Mouse (Mus musculus) left cerebral cortex, adult 2 months (tissue): ENCODE measurements around the gene Nupl1. TPM values are rescaled to one million over a fixed set of nuclear protein-coding genes. Genes with fewer than 3 reads are reported as not detected.

ENCODE experiments used
- DNase-seq, 2 experiments: peaks; one replicate each; pipeline ENCODE4 v3.0.0; 2021 to 2022; ENCODE audit warnings: low spot score in 2 of 2, mixed read lengths in 1 of 2; ENCODE audit errors: extremely low spot score in 1 of 2
- H3K27ac ChIP-seq: fragments of 200-600 bp; 2 replicates; pipeline ENCODE4 v1.8.1; 2022
- H3K4me3 ChIP-seq: fragments of 200-600 bp; 2 replicates; pipeline ENCODE4 v1.8.1; 2022
- CTCF ChIP-seq: fragments of 200-600 bp; IDR thresholded peaks from 2 replicates; pipeline ENCODE4 v1.8.1; 2022; ENCODE audit warnings: antibody characterized with exemption, mild to moderate bottlenecking, moderate library complexity
- intact Hi-C: fragments of 180-260 bp; cut with DNase I; formaldehyde crosslinking; loops from one replicate; pipeline ENCODE4 v1.15.1; 2025
- total RNA-seq, 2 experiments: library from RNA; stranded (reverse); gene quantifications; 2 replicates each; pipeline ENCODE4 v1.2.3; 2021

Nupl1 gene
- total RNA-seq, 2 experiments from 2014 or later = not detected

DNA sequence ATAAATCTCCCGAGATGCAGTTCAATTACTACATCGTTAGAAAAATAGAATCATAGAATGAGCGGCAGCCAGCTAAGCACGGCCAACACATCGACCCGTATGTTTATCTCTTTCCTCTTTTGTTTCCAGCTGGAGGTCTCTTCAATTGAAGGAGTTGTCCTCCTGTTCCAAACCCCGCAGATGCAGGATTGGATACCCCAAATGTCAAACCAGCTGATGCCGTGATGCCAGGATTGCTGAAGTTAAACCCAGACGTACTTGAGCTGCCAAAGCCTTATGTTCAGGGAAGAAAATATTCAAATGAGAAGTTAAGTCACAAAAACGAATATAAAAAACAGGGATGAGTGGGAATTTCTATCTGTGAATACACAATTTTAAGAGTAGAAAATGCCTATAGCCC lies 31.3 kb downstream of the Nupl1 start:
- TF ChIP-seq CTCF = no peak
- H3K27ac ChIP-seq = no peak overlapping the region
- intact Hi-C loops = no loop called here

DNA sequence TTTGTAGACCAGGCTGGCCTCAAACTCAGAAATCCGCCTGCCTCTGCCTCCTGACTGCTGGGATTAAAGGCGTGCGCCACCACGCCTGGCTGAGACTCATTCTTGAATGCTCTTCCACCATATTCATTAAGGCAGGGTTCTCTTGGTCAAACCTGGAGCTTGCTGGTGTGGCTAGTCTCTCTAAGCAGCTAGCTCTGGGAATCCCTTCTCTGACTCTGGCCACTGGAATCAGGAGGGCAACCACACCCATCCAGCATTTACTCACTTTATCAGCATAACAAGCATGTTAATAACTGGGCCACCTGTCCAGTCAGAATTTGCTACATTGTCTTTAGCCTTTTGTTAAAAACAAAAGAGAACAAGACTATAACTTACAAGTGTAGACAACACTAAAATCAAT lies 33.6 kb downstream of the Nupl1 start:
- intact Hi-C loops = no loop called here
- DNase-seq = no peak
- no peak overlapping the region for H3K27ac ChIP-seq
- TF ChIP-seq CTCF = no peak
- no peak overlapping the region for H3K4me3 ChIP-seq

More for the DNA sequence above, 31.3 kb downstream of the Nupl1 start:
- no peak overlapping the region for H3K4me3 ChIP-seq
- no peak for DNase-seq

DNA sequence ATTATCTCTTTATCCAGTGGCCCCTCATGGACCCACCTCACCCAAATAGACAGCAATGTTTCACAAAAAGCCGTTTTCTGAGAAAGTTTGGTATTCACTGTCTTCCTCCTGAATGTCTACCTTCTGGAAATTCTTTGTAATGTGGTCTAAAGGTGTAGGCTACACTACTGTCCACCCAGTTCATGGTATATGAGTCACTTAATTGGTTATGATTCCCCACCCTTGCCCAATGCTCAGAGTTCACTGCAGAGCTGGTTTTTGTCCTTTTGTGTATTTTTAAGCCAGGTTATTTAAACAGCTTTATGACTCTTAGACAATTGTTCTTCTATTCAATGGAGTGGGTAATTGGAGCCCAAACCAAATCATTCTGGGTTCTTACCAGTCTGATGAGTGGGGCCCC lies 35.1 kb downstream of the Nupl1 start:
- DNase-seq = no peak
- intact Hi-C loops = no loop called here
- H3K4me3 ChIP-seq = no peak overlapping the region
- no peak for TF ChIP-seq CTCF
- H3K27ac ChIP-seq = no peak overlapping the region

DNA sequence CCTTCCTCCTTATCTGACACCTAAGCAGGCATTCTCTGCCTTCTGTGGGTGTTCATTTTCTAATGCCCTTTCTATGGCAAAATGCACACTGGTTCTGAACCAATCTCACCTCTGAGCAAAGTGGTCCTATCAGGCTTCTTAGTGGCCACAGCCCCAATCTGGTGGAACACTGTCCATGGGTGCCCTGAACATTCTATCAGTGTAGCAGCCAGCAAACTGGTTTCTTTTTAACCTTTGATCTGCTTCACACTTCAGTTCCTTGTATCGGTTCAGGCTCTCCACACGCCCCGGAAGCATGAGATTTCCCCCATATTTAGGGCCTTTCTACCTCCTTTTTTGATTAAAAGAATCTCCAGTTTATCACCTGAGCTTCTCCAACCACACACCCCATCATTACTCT lies 36.2 kb downstream of the Nupl1 start:
- no peak for DNase-seq
- Histone ChIP-seq H3K27ac (no peak overlapping the region), H3K4me3 (no peak overlapping the region)
- TF ChIP-seq CTCF = no peak
- intact Hi-C loops = no loop called here

DNA sequence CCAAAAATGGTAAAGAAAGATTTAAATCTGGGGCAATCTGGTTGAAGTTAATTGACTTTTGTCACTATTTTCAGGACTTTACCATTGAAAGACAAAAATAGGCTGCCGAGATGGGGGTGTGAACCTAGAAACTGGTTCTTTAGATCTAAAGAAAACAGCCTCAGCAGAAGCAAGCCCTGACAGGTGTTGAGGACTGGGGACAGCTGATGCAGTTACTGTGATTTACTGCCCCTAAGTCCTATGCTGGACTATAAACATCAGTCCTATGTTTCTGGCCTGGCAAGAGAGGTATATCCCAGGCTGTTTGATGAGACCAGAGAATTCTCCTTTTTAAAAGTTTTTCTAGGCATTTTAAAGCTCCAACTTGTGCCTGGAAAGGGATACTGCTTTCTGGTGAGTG lies 37.2 kb downstream of the Nupl1 start:
- no peak overlapping the region for H3K4me3 ChIP-seq
- intact Hi-C loops = no loop called here

DNA sequence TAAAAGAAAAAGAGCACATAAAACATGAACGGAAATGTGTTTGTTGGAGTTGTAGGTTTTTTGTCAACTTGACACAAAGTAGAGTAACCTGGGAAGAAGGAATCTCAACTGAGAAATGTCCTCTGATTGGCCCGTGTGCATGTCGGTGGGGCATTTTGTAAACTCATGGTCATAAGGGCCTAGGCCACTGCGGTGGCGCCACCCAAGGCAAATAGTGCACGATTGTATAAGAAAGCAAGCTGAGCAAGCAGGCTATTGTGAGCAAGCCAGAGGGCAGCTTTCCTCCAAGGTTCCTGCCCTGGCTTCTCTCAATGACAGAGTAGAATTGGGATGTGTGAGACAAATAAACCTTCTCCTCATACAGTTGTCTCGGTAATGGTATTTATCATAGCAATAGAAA lies 42.1 kb downstream of the Nupl1 start:
- Histone ChIP-seq H3K27ac (no peak overlapping the region), H3K4me3 (no peak overlapping the region)
- no peak for TF ChIP-seq CTCF
- DNase-seq = no peak
- intact Hi-C loops = no loop called here

More for the DNA sequence above, 37.2 kb downstream of the Nupl1 start:
- TF ChIP-seq CTCF = no peak
- no peak for DNase-seq
- no peak overlapping the region for H3K27ac ChIP-seq

DNA sequence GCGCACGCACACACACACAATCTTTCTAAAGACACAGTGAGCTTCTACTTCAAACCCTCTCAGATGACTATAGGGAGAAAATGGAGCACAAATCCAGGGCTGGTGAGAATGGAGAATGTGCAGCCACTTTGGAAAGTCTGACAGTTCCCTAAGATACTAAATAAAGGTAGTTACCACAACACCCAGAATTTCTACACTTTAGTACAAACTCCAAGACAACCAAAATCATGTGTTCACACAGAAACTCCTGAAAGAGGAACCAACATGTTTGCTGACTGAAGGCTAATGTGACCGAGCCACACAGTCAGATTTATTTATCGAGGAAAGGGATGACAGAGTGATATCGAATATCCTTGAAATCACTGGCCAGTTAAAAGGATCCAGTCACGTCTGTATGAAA lies 46.2 kb downstream of the Nupl1 start:
- TF ChIP-seq CTCF = no peak
- H3K4me3 ChIP-seq = no peak overlapping the region
- no peak overlapping the region for H3K27ac ChIP-seq
- intact Hi-C loops = no loop called here
- DNase-seq = no peak

DNA sequence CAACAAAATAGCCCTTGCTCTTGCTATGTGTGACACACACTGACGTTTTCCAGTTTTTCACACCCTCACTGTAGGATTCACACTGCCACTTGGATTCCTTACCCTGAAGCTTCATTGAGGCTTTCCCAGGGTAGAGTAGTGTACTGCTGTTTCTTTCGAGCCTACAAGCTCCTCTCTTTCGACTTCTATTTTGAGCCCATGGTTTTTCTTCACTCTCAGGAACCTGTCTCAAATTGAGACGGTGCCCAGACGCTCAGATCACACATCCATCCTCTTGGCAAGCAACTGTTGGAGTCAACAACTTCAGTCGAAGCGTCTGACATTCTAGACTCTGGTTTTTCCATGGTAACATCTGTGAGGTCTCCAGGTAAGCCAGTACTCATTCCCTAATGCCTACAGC lies 54.3 kb downstream of the Nupl1 start, which contains the start of gene Atp8a2:
Atp8a2 (minus strand) TSS at position 296 of the 400 bp plus-strand sequence.
- Histone ChIP-seq H3K4me3 (no peak within 1 kb of the TSS), H3K27ac (no peak within 1 kb of the TSS)
- no peak for TF ChIP-seq CTCF
- intact Hi-C loops = no loop called here
- DNase-seq = no peak

DNA sequence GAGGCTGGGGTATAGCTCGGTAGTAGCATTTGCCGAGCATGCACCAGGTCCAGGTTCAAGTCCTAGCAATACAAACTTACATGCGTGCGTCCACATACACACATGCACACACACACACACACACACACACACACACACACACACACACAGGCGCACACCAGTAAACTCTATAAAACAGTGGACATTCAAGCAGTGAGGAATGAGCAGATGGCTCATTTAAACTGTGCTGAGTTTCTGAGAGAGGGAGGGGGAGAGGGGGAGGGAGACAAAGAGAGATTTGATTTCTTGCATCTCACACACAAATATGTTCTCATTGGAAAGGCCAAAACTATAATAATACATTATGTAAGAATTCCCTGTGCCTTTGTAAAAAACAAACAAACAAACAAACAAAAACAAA lies 55.2 kb downstream of the Nupl1 start:
- no peak overlapping the region for H3K4me3 ChIP-seq
- no peak for DNase-seq
- TF ChIP-seq CTCF = no peak

DNA sequence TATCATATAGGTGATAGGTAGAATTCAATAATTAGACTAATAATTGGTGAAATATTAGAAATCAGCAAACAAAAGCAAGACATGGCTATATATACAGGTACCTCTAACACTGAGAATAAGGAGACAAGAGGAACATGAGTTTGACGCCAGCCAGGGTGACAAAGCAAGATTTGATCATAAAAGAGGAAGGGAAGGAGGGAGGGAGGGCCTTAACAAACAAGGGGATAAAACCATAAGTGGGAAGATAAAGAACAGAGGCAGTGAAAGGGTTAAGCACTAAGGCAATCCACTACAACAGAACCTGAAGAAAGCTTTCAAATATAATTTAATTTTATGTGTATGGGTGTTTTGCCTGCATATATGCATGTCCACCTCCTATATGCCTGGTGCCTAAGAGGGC lies 56.6 kb downstream of the Nupl1 start:
- DNase-seq = no peak
- intact Hi-C loops = no loop called here
- no peak overlapping the region for H3K27ac ChIP-seq
- no peak for TF ChIP-seq CTCF
- H3K4me3 ChIP-seq = no peak overlapping the region

More for the DNA sequence above, 55.2 kb downstream of the Nupl1 start:
- intact Hi-C loops = no loop called here
- H3K27ac ChIP-seq = no peak overlapping the region

DNA sequence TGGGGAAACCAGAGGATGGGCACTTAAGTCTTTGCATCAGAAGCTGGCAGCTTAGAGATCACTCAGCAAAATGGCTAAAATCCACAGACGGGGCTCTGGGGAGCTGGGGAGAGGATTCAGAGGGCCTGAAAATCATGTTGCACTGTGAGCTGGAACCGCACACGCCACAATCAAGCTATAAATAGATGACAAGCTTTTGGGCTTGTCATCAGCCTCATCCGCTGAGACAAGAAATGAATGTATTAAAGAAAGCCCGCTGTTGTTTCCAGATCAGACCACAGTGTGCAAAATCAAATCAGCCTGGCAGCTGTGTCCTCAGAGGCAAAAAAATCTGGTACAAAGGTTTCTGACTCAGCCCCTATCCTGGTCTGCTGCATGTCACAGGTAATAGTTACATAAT lies 61.5 kb downstream of the Nupl1 start:
- DNase-seq = no peak
- Histone ChIP-seq H3K4me3 (no peak overlapping the region), H3K27ac (no peak overlapping the region; the same call in 1 of the 2 replicates)
- no peak for TF ChIP-seq CTCF
- intact Hi-C loops = loop anchor here (2.0 kb wide), 2 partner anchors 61 to 109 kb away; partner anchors contain the start of genes Gm49336 and Nupl1

DNA sequence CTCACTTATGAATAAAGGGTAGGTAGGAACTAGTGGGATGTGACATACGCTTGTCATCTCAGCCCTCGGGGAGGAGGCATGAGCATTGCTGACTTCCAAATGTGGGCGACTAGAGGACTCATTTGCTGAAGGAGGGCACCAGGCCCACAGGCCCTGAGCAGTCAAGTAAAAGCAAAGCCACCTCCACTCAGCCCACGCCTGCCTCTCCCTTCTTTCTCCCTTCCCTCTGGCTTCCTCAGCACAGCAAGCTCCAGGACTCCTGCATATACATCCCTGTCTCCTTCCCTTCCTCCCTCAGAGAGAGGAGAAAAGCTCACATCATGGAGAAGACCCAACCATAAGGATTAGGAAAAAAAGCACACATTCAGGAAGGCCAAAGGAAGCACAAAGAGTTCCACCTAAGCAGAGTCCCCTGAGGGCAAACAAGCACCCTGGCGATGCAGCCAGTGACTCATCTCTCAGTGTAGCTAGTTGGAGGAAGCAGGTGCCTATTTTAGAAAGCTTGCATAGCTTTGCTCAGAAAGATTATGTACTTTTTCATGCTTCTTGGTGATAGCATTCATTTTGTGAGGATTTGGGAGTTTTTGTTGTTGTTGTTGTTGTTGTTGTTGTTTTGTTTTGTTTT lies 62.9 kb downstream of the Nupl1 start:
- no peak for TF ChIP-seq CTCF
- Histone ChIP-seq H3K4me3 (no peak overlapping the region), H3K27ac (peak overlapping the region; percentile 73)
- DNase-seq = peak; percentile 54 to 55
- intact Hi-C loops = loop anchor here (2.0 kb wide), 2 partner anchors 62 to 110 kb away; partner anchors contain the start of genes Gm49336 and Nupl1

DNA sequence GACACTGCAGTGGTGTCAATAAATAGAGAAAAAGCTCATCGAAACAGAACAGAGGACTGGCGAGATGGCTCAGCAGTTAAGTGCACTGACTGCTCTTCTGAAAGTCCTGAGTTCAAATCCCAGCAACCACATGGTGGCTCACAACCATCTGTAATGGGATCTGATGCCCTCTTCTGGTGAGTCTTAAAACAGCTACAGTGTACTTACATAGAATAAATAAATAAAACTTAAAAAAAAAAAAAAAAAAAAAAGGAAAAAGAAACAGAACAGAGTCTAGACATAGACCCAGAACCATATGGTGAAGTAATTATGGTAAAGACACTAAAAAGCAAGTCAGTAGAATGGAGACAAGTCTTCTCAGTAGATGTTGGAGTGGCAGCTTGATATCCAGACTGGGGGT lies 69.9 kb downstream of the Nupl1 start:
- no peak overlapping the region for H3K4me3 ChIP-seq
- no peak for DNase-seq
- TF ChIP-seq CTCF = peak; percentile 33
- intact Hi-C loops = no loop called here
- H3K27ac ChIP-seq = no peak overlapping the region
